Comparison of ENCODE assay signal across 8 mouse cellular contexts in the genomic region with DNA sequence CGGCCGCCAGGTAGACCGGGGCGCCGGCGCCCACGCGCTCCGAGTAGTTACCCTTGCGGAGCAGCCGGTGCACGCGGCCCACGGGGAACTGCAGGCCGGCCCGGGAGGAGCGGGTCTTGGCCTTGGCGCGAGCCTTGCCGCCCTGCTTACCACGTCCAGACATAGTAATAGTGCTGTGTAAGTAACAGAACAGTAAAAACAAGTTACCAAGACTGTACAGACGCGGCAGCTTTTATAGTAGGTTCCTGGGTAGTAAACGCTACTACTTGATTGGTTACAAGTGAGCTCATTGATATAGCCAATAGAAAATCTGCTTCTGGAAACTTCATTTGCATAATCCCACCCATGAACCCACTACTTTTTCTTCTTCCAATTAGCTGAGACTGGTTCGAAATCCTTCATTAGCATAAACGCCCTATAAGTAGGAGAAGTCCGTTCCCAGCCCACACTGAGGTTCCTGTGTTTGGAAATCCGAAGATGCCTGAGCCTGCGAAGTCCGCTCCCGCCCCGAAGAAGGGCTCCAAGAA. TPM values are rescaled to one million over a fixed set of nuclear protein-coding genes. Genes with fewer than 3 reads are reported as not detected.
DNase-seq lines count a peak whose midpoint lies in the region; ATAC-seq lines count a peak whose summit lies in the region.

A gene (minus strand): TSS at position 194 of the 527 bp plus-strand sequence.
A gene (plus strand): TSS at position 445 of the 527 bp plus-strand sequence.

- H3K27ac ChIP-seq in brown adipose tissue, adult 24 weeks (replicated peaks; ENCODE audit: low read depth, low read length): peak within 1 kb of the TSS; percentile 82
- peak within 1 kb of the TSS; percentile 97 for H3K27ac ChIP-seq in heart, embryonic 14.5 days (replicated peaks in 1 of 2; ENCODE audit: control insufficient read depth in 1 of 2, insufficient read depth in 1 of 2, low read depth in 2 of 2, low read length in 2 of 2)
- peak within 1 kb of the TSS; percentile 100 for H3K27ac ChIP-seq in liver, embryonic 13.5 days
- H3K27ac ChIP-seq in stomach, embryonic 16.5 days (ENCODE audit: low read length): peak within 1 kb of the TSS; percentile 99

- no peaks in the 10 kb centered on the region for H3K27me3 ChIP-seq in heart, embryonic 14.5 days (ENCODE audit: control insufficient read depth, insufficient read depth, low read length)
- H3K27me3 ChIP-seq in liver, embryonic 13.5 days: no peaks in the 10 kb centered on the region
- no peaks in the 10 kb centered on the region for H3K27me3 ChIP-seq in stomach, embryonic 16.5 days (ENCODE audit: control insufficient read depth, insufficient read depth, low read length)

- under 1% methylated on average over 25 of the region's 32 CpGs for WGBS in heart, embryonic 14.5 days
- under 1% methylated on average over 28 of the region's 32 CpGs for WGBS in liver, embryonic 13.5 days (ENCODE audit: insufficient replicate concordance)
- WGBS in stomach, embryonic 16.5 days: 0% methylated on average over 30 of the region's 32 CpGs

- no peaks in the 10 kb centered on the region for H3K36me3 ChIP-seq in heart, embryonic 14.5 days (ENCODE audit: control insufficient read depth, insufficient read depth, low read length)
- H3K36me3 ChIP-seq in liver, embryonic 13.5 days: no peaks in the 10 kb centered on the region
- H3K36me3 ChIP-seq in stomach, embryonic 16.5 days (ENCODE audit: control insufficient read depth, insufficient read depth, low read length): no peaks in the 10 kb centered on the region

- DNase-seq in fibroblast of lung, adult 2 months (ENCODE audit: low read depth): peak; percentile 98
- peak; percentile 91 for DNase-seq in kidney, postnatal 14 days
- peak; percentile 91 for DNase-seq in liver, embryonic 13.5 days
- peak; percentile 81 for DNase-seq in neural tube, embryonic 10.5 days (ENCODE audit: extremely low spot score, low spot score)

- H3K4me1 ChIP-seq in brown adipose tissue, adult 24 weeks (ENCODE audit: control insufficient read depth, insufficient read depth, insufficient read length, low read length): peaks cover 2% of the 10 kb centered on the region; the same call in 1 of the 2 replicates
- H3K4me1 ChIP-seq in heart, embryonic 14.5 days (ENCODE audit: control insufficient read depth in 2 of 2, insufficient read depth in 2 of 2, low read length in 2 of 2): peaks cover 4 to 5% of the 10 kb centered on the region in 2 experiments; a peak in 3 of 4 replicates
- H3K4me1 ChIP-seq in liver, embryonic 13.5 days (replicated peaks): peaks cover 59% of the 10 kb centered on the region
- H3K4me1 ChIP-seq in stomach, embryonic 16.5 days (ENCODE audit: control insufficient read depth, insufficient read depth, low read length): peaks cover 8% of the 10 kb centered on the region

- H3K4me2 ChIP-seq in heart, embryonic 14.5 days (ENCODE audit: low read length): peak within 1 kb of the TSS; percentile 80
- peak within 1 kb of the TSS; percentile 82 for H3K4me2 ChIP-seq in liver, embryonic 13.5 days
- H3K4me2 ChIP-seq in stomach, embryonic 16.5 days (ENCODE audit: low read depth, low read length): peak within 1 kb of the TSS; percentile 65

- ATAC-seq in CD4-positive, CD25-positive, alpha-beta regulatory T cell, adult 4 months: peak; percentile 92
- peak; percentile 97 for ATAC-seq in heart, embryonic 14.5 days (ENCODE audit: insufficient number of reproducible peaks, insufficient read depth, low FRiP score, low read depth)
- peak; percentile 94 for ATAC-seq in liver, embryonic 13.5 days (ENCODE audit: low read depth)
- ATAC-seq in stomach, embryonic 16.5 days (ENCODE audit: insufficient read depth, low FRiP score): peak; percentile 98

- H3K4me3 ChIP-seq in brown adipose tissue, adult 24 weeks (ENCODE audit: insufficient read depth, low read depth, low read length): peak within 1 kb of the TSS; percentile 60
- H3K4me3 ChIP-seq in heart, embryonic 14.5 days (ENCODE audit: control insufficient read depth in 1 of 2, insufficient read depth in 1 of 2, low read depth in 1 of 2, low read length in 2 of 2): peak within 1 kb of the TSS; percentile 47 to 55
- H3K4me3 ChIP-seq in liver, embryonic 13.5 days (replicated peaks): peak within 1 kb of the TSS; percentile 66
- peak within 1 kb of the TSS; percentile 57 for H3K4me3 ChIP-seq in stomach, embryonic 16.5 days (replicated peaks; ENCODE audit: low read length)

- peak within 1 kb of the TSS; percentile 78 for H3K9ac ChIP-seq in heart, embryonic 14.5 days (ENCODE audit: low read length)
- peak within 1 kb of the TSS; percentile 86 for H3K9ac ChIP-seq in liver, embryonic 13.5 days
- peak within 1 kb of the TSS; percentile 75 for H3K9ac ChIP-seq in stomach, embryonic 16.5 days (ENCODE audit: low read length)

- no peaks in the 10 kb centered on the region for H3K9me3 ChIP-seq in heart, embryonic 14.5 days (ENCODE audit: control insufficient read depth, low read length)
- H3K9me3 ChIP-seq in liver, embryonic 13.5 days (replicated peaks): no peaks in the 10 kb centered on the region
- no peaks in the 10 kb centered on the region for H3K9me3 ChIP-seq in stomach, embryonic 16.5 days (replicated peaks; ENCODE audit: control insufficient read depth, low read length)

RNA-seq across cellular contexts. Expression of the first gene that starts in this region (rescaled TPM):
- under 1 TPM; 0.51 to 0.74 TPM for polyA plus RNA-seq in CD4-positive, CD25-positive, alpha-beta regulatory T cell, adult 4 months (2017; shearing (Covaris generic))
- 0.59 and 1.0 TPM in 2 replicates for polyA plus RNA-seq in brown adipose tissue, adult 24 weeks (2012; ENCODE audit: insufficient read depth, insufficient read length, missing spikeins)
- 0.46 and 0.65 TPM in 2 replicates for polyA plus RNA-seq in heart, embryonic 14.5 days (2014; fragmentation: Nextera tagmentation; extraction: Ambion mirVana)
- polyA plus RNA-seq in liver, embryonic 13.5 days (2015; fragmentation: Nextera tagmentation; extraction: Ambion mirVana): 0.89 and 1.0 TPM in 2 replicates
- 1.7 TPM in 2 replicates for polyA plus RNA-seq in stomach, embryonic 16.5 days (2015; fragmentation: Nextera tagmentation; extraction: Ambion mirVana)

RNA-seq across cellular contexts. Expression of the second gene that starts in this region (rescaled TPM):
- 1 to 10 TPM; 4.0 to 4.2 TPM for polyA plus RNA-seq in CD4-positive, CD25-positive, alpha-beta regulatory T cell, adult 4 months (2017; shearing (Covaris generic))
- polyA plus RNA-seq in brown adipose tissue, adult 24 weeks (2012; ENCODE audit: insufficient read depth, insufficient read length, missing spikeins): 190 and 234 TPM in 2 replicates
- polyA plus RNA-seq in heart, embryonic 14.5 days (2014; fragmentation: Nextera tagmentation; extraction: Ambion mirVana): 51.9 and 57.5 TPM in 2 replicates
- 81.2 and 88.9 TPM in 2 replicates for polyA plus RNA-seq in liver, embryonic 13.5 days (2015; fragmentation: Nextera tagmentation; extraction: Ambion mirVana)
- 101 and 102 TPM in 2 replicates for polyA plus RNA-seq in stomach, embryonic 16.5 days (2015; fragmentation: Nextera tagmentation; extraction: Ambion mirVana)

Comparison
In these comparisons a context has a peak if more than half of its experiments do, and no peak if none do; other contexts are left out.
1. Peak in every context shown above with its lines: DNase-seq, ATAC-seq, H3K4me3 ChIP-seq and H3K27ac ChIP-seq.
2. RNA of the second gene that starts in this region (polyA plus RNA-seq): 190 to 234 TPM in brown adipose tissue, adult 24 weeks, 101 to 102 TPM in stomach, embryonic 16.5 days, 81.2 to 88.9 TPM in liver, embryonic 13.5 days and 51.9 to 57.5 TPM in heart, embryonic 14.5 days; 4.0 to 4.2 TPM in CD4-positive, CD25-positive, alpha-beta regulatory T cell, adult 4 months; every median in the first group is over 10 times any median in the second.